Mouse (Mus musculus): ENCODE data around the gene D930020B18Rik. TPM values are rescaled to one million over a fixed set of nuclear protein-coding genes. Genes with fewer than 3 reads are reported as not detected.

The D930020B18Rik gene
- total and polyA plus RNA-seq, 3 experiments: not detected

GRCm38 (mm10) chr10:121731048-121731725 lies 89.8 kb downstream of the D930020B18Rik start:
- no peak for DNase-seq (ENCODE audit: extremely low read depth)
- Histone ChIP-seq H3K36me3 (replicated peaks in 1 of 2; ENCODE audit: control insufficient read depth in 1 of 2, insufficient read depth in 1 of 2, low read length in 1 of 2) (no peaks in the 10 kb centered on the region), H3K4me2 (ENCODE audit: insufficient read depth, low read depth, poor library complexity, severe bottlenecking) (no peak overlapping the region), H3K9me3 (replicated peaks; ENCODE audit: low read length) (no peaks in the 10 kb centered on the region), H3K27ac (ENCODE audit: insufficient read depth, low read depth) (no peak overlapping the region), H3K4me1 (ENCODE audit: control insufficient read depth in 1 of 2, insufficient read depth in 2 of 2) (no peaks in the 10 kb centered on the region), H3K79me2 (replicated peaks; ENCODE audit: control insufficient read depth, extremely low read depth, insufficient read depth, poor library complexity, severe bottlenecking) (no peaks in the 10 kb centered on the region), H3K27me3 (replicated peaks) (no peaks in the 10 kb centered on the region), H3K9ac (ENCODE audit: insufficient read depth, low read depth) (no peak overlapping the region), H3K4me3 (replicated peaks in 1 of 3; ENCODE audit: low read depth in 2 of 3, low read length in 2 of 3, poor library complexity in 1 of 3) (no peak overlapping the region)
- TF ChIP-seq CHD1 (IDR thresholded peaks at IDR 0.05; ENCODE audit: low read depth, low read length) (no peak), USF1 (IDR thresholded peaks at IDR 0.05; ENCODE audit: low read depth, low read length) (no peak), SMC3 (IDR thresholded peaks at IDR 0.05; ENCODE audit: low read depth, low read length) (no peak), CTCF (conservative IDR thresholded peaks at IDR 0.05 in 1 of 2, IDR thresholded peaks at IDR 0.05 in 1 of 2; ENCODE audit: low read depth in 2 of 2, low read length in 2 of 2) (no peak), JUN (IDR thresholded peaks at IDR 0.05; ENCODE audit: insufficient read depth, low read depth, low read length) (no peak), MYC (IDR thresholded peaks at IDR 0.05; ENCODE audit: low read depth, low read length) (no peak)
- in situ Hi-C loops (cut with MboI; ENCODE audit: low pct_ligation_motif_present, low pct_unique_long_range_greater_than_20kb, low sequenced_read_pairs): no loop called here
- dilution Hi-C loops (cut with MboI; ENCODE audit: extremely low pct_ligation_motif_present, extremely low pct_unique_long_range_greater_than_20kb, low sequenced_read_pairs): no loop called here

- H3K79me2 ChIP-seq (replicated peaks; ENCODE audit: control insufficient read depth, extremely low read depth, insufficient read depth, poor library complexity, severe bottlenecking): no peaks in the 10 kb centered on the region
- TF ChIP-seq EP300 (IDR thresholded peaks at IDR 0.05; ENCODE audit: low read length) (no peak), POLR2AphosphoS2 (IDR thresholded peaks at IDR 0.05; ENCODE audit: low read depth, low read length) (no peak), ELF1 (IDR thresholded peaks at IDR 0.05; ENCODE audit: low read depth, low read length) (no peak), SIN3A (IDR thresholded peaks at IDR 0.05; ENCODE audit: low read length) (no peak), TBP (conservative IDR thresholded peaks at IDR 0.05; ENCODE audit: low read depth, low read length) (no peak), RCOR1 (conservative IDR thresholded peaks at IDR 0.05; ENCODE audit: low read depth, low read length) (no peak), MAFK (IDR thresholded peaks at IDR 0.05; ENCODE audit: insufficient replicate concordance, low read length) (no peak), RAD21 (IDR thresholded peaks at IDR 0.05; ENCODE audit: low read depth, low read length) (no peak), ZNF384 (IDR thresholded peaks at IDR 0.05; ENCODE audit: low read depth, low read length) (no peak), MYC (IDR thresholded peaks at IDR 0.05; ENCODE audit: low read depth, low read length) (no peak), SMC3 (IDR thresholded peaks at IDR 0.05; ENCODE audit: low read depth, low read length) (no peak), E2F4 (IDR thresholded peaks at IDR 0.05; ENCODE audit: insufficient replicate concordance, low read depth, low read length) (no peak)
- dilution Hi-C loops (cut with MboI; ENCODE audit: extremely low pct_ligation_motif_present, extremely low pct_unique_long_range_greater_than_20kb, low sequenced_read_pairs) (no loop called here), in situ Hi-C loops (cut with MboI; ENCODE audit: low pct_ligation_motif_present, low pct_unique_long_range_greater_than_20kb, low sequenced_read_pairs) (no loop called here)
- H3K36me3 ChIP-seq (replicated peaks in 1 of 2; ENCODE audit: control insufficient read depth in 1 of 2, insufficient read depth in 1 of 2, low read length in 1 of 2): no peaks in the 10 kb centered on the region
- H3K4me3 ChIP-seq (replicated peaks in 1 of 3; ENCODE audit: low read depth in 2 of 3, low read length in 2 of 3, poor library complexity in 1 of 3): no peak overlapping the region
- DNase-seq (ENCODE audit: extremely low read depth): no peak
- no peak overlapping the region for H3K9ac ChIP-seq (ENCODE audit: insufficient read depth, low read depth)
- H3K4me1 ChIP-seq (ENCODE audit: control insufficient read depth in 1 of 2, insufficient read depth in 2 of 2): no peaks in the 10 kb centered on the region
- no peak overlapping the region for H3K4me2 ChIP-seq (ENCODE audit: insufficient read depth, low read depth, poor library complexity, severe bottlenecking)
- no peak overlapping the region for H3K27ac ChIP-seq (ENCODE audit: insufficient read depth, low read depth)
- H3K27me3 ChIP-seq (replicated peaks): no peaks in the 10 kb centered on the region
- no peaks in the 10 kb centered on the region for H3K9me3 ChIP-seq (replicated peaks; ENCODE audit: low read length)
These were observed 91.2 kb downstream of the D930020B18Rik start for GRCm38 (mm10) chr10:121732542-121732941.

All from CH12.LX (cell line).